Mouse (Mus musculus): ENCODE results near the gene Krtap31-2. TPM values are rescaled to one million over a fixed set of nuclear protein-coding genes. Genes with fewer than 3 reads are reported as not detected.
A peak's percentile ranks its signal among the peaks of the same experiment; 100 is the strongest.

Gene Krtap31-2
- polyA plus RNA-seq (2016; fragmentation: Nextera tagmentation; extraction: Ambion mirVana) = not detected in 2 replicates

DNA sequence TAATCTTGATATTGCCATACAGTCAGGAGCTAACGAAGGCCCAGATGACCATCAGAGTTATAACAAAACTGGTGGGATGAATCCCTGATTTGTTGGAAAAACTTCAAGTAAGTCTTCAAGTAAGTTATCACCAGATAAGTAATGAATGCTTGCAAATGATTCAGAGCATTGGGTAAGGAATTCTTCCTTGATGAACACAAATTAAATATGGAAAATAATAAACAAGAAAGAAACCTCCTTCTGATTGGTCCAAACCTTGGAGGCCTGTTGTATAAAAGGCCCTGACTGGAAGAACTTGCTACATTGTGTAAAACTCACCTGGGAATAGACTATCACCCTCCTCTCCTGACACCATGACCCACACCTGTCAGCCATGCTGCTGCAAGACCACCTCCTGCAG, at the start of gene Krtap31-2:
Gene Krtap31-2, plus strand, starts transcription at position 301 of the 400 bp plus-strand sequence.
- no peak within 1 kb of the TSS for H3K27ac ChIP-seq (replicated peaks)
- H3K9me3 ChIP-seq (replicated peaks) = no peaks in the 10 kb centered on the region
- H3K4me3 ChIP-seq = no peak within 1 kb of the TSS
- WGBS = 89% methylated on average over 1 of the region's 1 CpGs
- no peak for DNase-seq (ENCODE audit: low spot score)
- no peaks in the 10 kb centered on the region for H3K27me3 ChIP-seq (ENCODE audit: low read depth, poor library complexity, severe bottlenecking)
- no peaks in the 10 kb centered on the region for H3K36me3 ChIP-seq
- no peaks in the 10 kb centered on the region for H3K4me1 ChIP-seq

- no peak for DNase-seq (ENCODE audit: low spot score)
- 81% methylated on average over 2 of the region's 2 CpGs for WGBS
- Histone ChIP-seq H3K36me3 (no peaks in the 10 kb centered on the region), H3K27ac (replicated peaks) (no peak within 1 kb of the TSS), H3K4me1 (no peaks in the 10 kb centered on the region), H3K9me3 (replicated peaks) (no peaks in the 10 kb centered on the region), H3K4me3 (no peak within 1 kb of the TSS), H3K27me3 (ENCODE audit: low read depth, poor library complexity, severe bottlenecking) (no peaks in the 10 kb centered on the region)
Observed at GRCm38 (mm10) chr11:99907620-99908019, 28.5 kb upstream of the Krtap31-2 start, which contains the start of gene Krtap31-1. TSS of gene Krtap31-1 (plus strand) at chr11:99907920.

GRCm38 (mm10) chr11:99914451-99914850, 21.6 kb upstream of the Krtap31-2 start, which contains the start of gene Gm11565:
TSS of gene Gm11565 (plus strand) at chr11:99914751.
- no peaks in the 10 kb centered on the region for H3K27me3 ChIP-seq (ENCODE audit: low read depth, poor library complexity, severe bottlenecking)
- H3K27ac ChIP-seq (replicated peaks) = no peak within 1 kb of the TSS
- no peaks in the 10 kb centered on the region for H3K36me3 ChIP-seq
- no peak for DNase-seq (ENCODE audit: low spot score)
- 91% methylated on average over 3 of the region's 3 CpGs for WGBS
- peaks cover 5% of the 10 kb centered on the region; the same call in 1 of the 2 replicates for H3K4me1 ChIP-seq
- no peak within 1 kb of the TSS for H3K4me3 ChIP-seq
- H3K9me3 ChIP-seq (replicated peaks) = no peaks in the 10 kb centered on the region

GRCm38 (mm10) chr11:99937751-99938264, 1.7 kb downstream of the Krtap31-2 start:
- Histone ChIP-seq H3K27me3 (ENCODE audit: low read depth, poor library complexity, severe bottlenecking) (no peaks in the 10 kb centered on the region), H3K27ac (replicated peaks) (no peak overlapping the region), H3K4me1 (no peaks in the 10 kb centered on the region), H3K9me3 (replicated peaks) (no peaks in the 10 kb centered on the region), H3K36me3 (no peaks in the 10 kb centered on the region), H3K4me3 (no peak overlapping the region)
- 89% methylated on average over 9 of the region's 9 CpGs for WGBS
- no peak for DNase-seq (ENCODE audit: low spot score)

GRCm38 (mm10) chr11:99948175-99948574, 12.1 kb downstream of the Krtap31-2 start, which contains the start of gene Krtap9-5:
TSS of gene Krtap9-5 (plus strand) at chr11:99948475.
- H3K9me3 ChIP-seq (replicated peaks) = peaks cover 4% of the 10 kb centered on the region; the same call in 1 of the 2 replicates
- peaks cover 9% of the 10 kb centered on the region for H3K4me1 ChIP-seq
- DNase-seq (ENCODE audit: low spot score) = no peak
- no peaks in the 10 kb centered on the region for H3K27me3 ChIP-seq (ENCODE audit: low read depth, poor library complexity, severe bottlenecking)
- H3K27ac ChIP-seq (replicated peaks) = peak within 1 kb of the TSS; percentile 55
- H3K4me3 ChIP-seq = no peak within 1 kb of the TSS
- H3K36me3 ChIP-seq = no peaks in the 10 kb centered on the region
- WGBS = 89% methylated on average over 2 of the region's 2 CpGs

GRCm38 (mm10) chr11:99964213-99964612, 28.1 kb downstream of the Krtap31-2 start:
- Histone ChIP-seq H3K4me1 (0 out of 2 replicates have a peak, but pooled peaks cover 3% of the 10 kb centered on the region), H3K27me3 (ENCODE audit: low read depth, poor library complexity, severe bottlenecking) (no peaks in the 10 kb centered on the region), H3K27ac (replicated peaks) (no peak overlapping the region), H3K4me3 (no peak overlapping the region), H3K9me3 (replicated peaks) (no peaks in the 10 kb centered on the region), H3K36me3 (no peaks in the 10 kb centered on the region)
- WGBS = 58% methylated on average over 6 of the region's 6 CpGs
- DNase-seq (ENCODE audit: low spot score) = no peak

DNA sequence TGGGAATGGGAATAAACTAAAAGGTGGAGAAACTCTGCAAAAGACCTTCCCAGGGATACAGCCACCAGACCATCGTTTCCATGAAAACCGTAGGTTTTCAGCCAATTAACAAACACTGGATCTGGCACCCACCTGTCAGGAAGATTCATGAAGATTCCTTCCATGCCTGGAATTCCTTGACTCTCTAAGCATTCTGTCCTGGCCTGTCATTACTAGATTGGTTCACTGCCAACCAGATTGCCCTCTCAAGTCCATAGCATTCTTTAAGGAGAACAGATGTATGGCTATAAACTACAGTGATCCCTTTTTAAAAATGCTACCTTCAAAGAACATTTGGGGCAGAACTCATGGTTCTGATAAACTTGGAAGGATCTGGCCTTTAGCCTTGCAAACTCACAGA, 29.9 kb downstream of the Krtap31-2 start:
- WGBS = 83% methylated on average over 2 of the region's 2 CpGs
- H3K4me3 ChIP-seq = no peak overlapping the region
- H3K36me3 ChIP-seq = no peaks in the 10 kb centered on the region
- H3K27ac ChIP-seq (replicated peaks) = no peak overlapping the region
- H3K27me3 ChIP-seq (ENCODE audit: low read depth, poor library complexity, severe bottlenecking) = no peaks in the 10 kb centered on the region
- DNase-seq (ENCODE audit: low spot score) = no peak
- H3K9me3 ChIP-seq (replicated peaks) = no peaks in the 10 kb centered on the region
- H3K4me1 ChIP-seq = 0 out of 2 replicates have a peak, but pooled peaks cover 3% of the 10 kb centered on the region

DNA sequence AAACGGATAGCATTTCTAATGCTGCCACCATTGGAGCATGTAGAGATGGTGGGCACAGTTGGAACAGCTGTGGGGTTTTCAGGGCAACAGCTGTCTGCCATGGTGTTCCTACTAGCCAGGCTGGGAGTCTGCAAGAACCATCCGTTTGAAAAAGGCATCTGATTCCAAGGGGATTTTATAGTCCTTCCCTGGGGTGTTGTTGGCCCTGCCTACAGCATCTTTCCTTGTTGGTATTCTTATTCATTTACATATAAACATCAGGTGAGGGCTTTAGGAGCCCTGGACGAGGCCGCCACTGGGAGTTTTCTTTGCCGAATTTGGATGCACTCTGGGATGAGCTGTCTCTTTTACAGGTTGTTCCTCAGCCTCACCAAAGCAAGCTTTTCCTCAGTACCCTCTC, 42.9 kb downstream of the Krtap31-2 start, which contains the start of gene Krtap29-1:
Gene Krtap29-1, minus strand, starts transcription at position 101 of the 400 bp plus-strand sequence.
- Histone ChIP-seq H3K36me3 (no peaks in the 10 kb centered on the region), H3K9me3 (replicated peaks) (peaks cover 3% of the 10 kb centered on the region; the same call in 1 of the 2 replicates), H3K4me1 (no peaks in the 10 kb centered on the region), H3K27ac (replicated peaks) (no peak within 1 kb of the TSS), H3K4me3 (no peak within 1 kb of the TSS), H3K27me3 (ENCODE audit: low read depth, poor library complexity, severe bottlenecking) (no peaks in the 10 kb centered on the region)
- DNase-seq (ENCODE audit: low spot score) = no peak
- WGBS = 77% methylated on average over 5 of the region's 5 CpGs

GRCm38 (mm10) chr11:99982731-99983130, 46.6 kb downstream of the Krtap31-2 start:
- Histone ChIP-seq H3K4me1 (no peaks in the 10 kb centered on the region), H3K27ac (replicated peaks) (no peak overlapping the region), H3K4me3 (no peak overlapping the region), H3K36me3 (no peaks in the 10 kb centered on the region), H3K9me3 (replicated peaks) (no peaks in the 10 kb centered on the region), H3K27me3 (ENCODE audit: low read depth, poor library complexity, severe bottlenecking) (no peaks in the 10 kb centered on the region)
- 86% methylated on average over 9 of the region's 9 CpGs for WGBS
- no peak for DNase-seq (ENCODE audit: low spot score)

DNA sequence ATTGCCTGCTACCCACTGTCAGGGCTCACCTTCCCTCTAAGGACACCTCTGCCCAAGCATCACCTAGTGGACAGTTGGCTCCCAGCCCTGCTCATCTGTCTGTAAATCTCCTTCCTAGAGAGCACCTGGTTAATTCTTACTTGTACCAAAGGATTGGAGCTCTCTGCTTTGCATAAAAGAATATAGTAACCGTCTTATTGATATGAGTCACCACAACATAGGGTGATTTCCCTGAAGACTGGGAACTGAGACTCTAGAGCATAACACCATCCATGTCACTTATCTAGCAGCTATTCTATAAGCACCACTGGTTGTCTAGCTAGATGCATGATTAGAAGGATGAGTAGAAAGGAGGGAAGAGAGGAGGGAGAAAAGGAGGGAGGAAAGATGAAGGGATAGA, 47.4 kb downstream of the Krtap31-2 start:
- Histone ChIP-seq H3K36me3 (no peaks in the 10 kb centered on the region), H3K4me3 (no peak overlapping the region), H3K4me1 (no peaks in the 10 kb centered on the region), H3K27me3 (ENCODE audit: low read depth, poor library complexity, severe bottlenecking) (no peaks in the 10 kb centered on the region), H3K9me3 (replicated peaks) (no peaks in the 10 kb centered on the region), H3K27ac (replicated peaks) (no peak overlapping the region)
- 90% methylated on average over 1 of the region's 1 CpGs for WGBS
- no peak for DNase-seq (ENCODE audit: low spot score)

- Histone ChIP-seq H3K4me1 (no peaks in the 10 kb centered on the region), H3K9me3 (replicated peaks) (no peaks in the 10 kb centered on the region), H3K27ac (replicated peaks) (no peak overlapping the region; the same call in 1 of the 2 replicates), H3K4me3 (no peak overlapping the region), H3K27me3 (ENCODE audit: low read depth, poor library complexity, severe bottlenecking) (no peaks in the 10 kb centered on the region), H3K36me3 (no peaks in the 10 kb centered on the region)
- no peak for DNase-seq (ENCODE audit: low spot score)
- WGBS = 87% methylated on average over 20 of the region's 20 CpGs
Observed at GRCm38 (mm10) chr11:99985291-99986092, 49.4 kb downstream of the Krtap31-2 start.

- no peaks in the 10 kb centered on the region for H3K4me1 ChIP-seq
- DNase-seq (ENCODE audit: low spot score) = no peak
- WGBS = 88% methylated on average over 8 of the region's 8 CpGs
- no peak within 1 kb of the TSS; the same call in 1 of the 2 replicates for H3K27ac ChIP-seq (replicated peaks)
- no peak within 1 kb of the TSS for H3K4me3 ChIP-seq
- no peaks in the 10 kb centered on the region for H3K9me3 ChIP-seq (replicated peaks)
- no peaks in the 10 kb centered on the region for H3K36me3 ChIP-seq
- H3K27me3 ChIP-seq (ENCODE audit: low read depth, poor library complexity, severe bottlenecking) = no peaks in the 10 kb centered on the region
Observed at GRCm38 (mm10) chr11:99986180-99986647, 50.1 kb downstream of the Krtap31-2 start, which contains the start of gene Krtap16-1. TSS of gene Krtap16-1 (minus strand) at chr11:99986597.
